Mouse (Mus musculus) macrophage (primary cell): ENCODE measurements around the gene Themis2. TPM values are rescaled to one million over a fixed set of nuclear protein-coding genes. Genes with fewer than 3 reads are reported as not detected.
"Not testable (repeated sequence)": the region's sequence is repeated elsewhere in the genome, so short reads cannot be mapped to it uniquely, and the experiment has no call there.

Experiments used
- H3K27ac ChIP-seq: fragments of 350-480 bp; formaldehyde crosslinking; 2 replicates; pipeline ENCODE4 v1.9.0; 2021
- H3K36me3 ChIP-seq: fragments of 350-480 bp; formaldehyde crosslinking; 2 replicates; pipeline ENCODE4 v1.9.0; 2021; ENCODE audit errors: inconsistent target
- H3K4me3 ChIP-seq: fragments of 350-480 bp; formaldehyde crosslinking; 2 replicates; pipeline ENCODE4 v1.9.0; 2021; ENCODE audit errors: inconsistent target
- H3K79me2 ChIP-seq: fragments of 350-480 bp; formaldehyde crosslinking; 2 replicates; pipeline ENCODE4 v1.9.0; 2021; ENCODE audit errors: inconsistent target
- WGBS: methylation state at CpG from one replicate; pipeline ENCODE4 v1.1.7; 2026; ENCODE audit warnings: inconsistent platforms; ENCODE audit not compliant: missing documents; 5-methylcytosine and 5-hydroxymethylcytosine counted together
- polyA plus RNA-seq: library from polyadenylated mRNA; stranded (reverse); fragments of 250-400 nt; gene quantifications from 3 replicates; pipeline ENCODE4 v1.2.4, GENCODE M21; 2018; ENCODE audit warnings: inconsistent platforms

Gene Themis2
- polyA plus RNA-seq, 1 experiment from 2014 or later: 207 TPM

- Histone ChIP-seq H3K27ac (0 out of 2 replicates have a peak within 1 kb of the TSS, but pooled peaks have one; percentile 10), H3K4me3 (peak within 1 kb of the TSS; percentile 46), H3K36me3 (no peaks in the 10 kb centered on the region), H3K79me2 (no peaks in the 10 kb centered on the region)
- 2% methylated on average over 22 of the region's 22 CpGs for WGBS
These were observed 39.2 kb downstream of the Themis2 start, which contains the start of gene Smpdl3b for GRCm38 (mm10) chr4:132756974-132757373. Smpdl3b (minus strand) TSS chr4:132757252.

DNA sequence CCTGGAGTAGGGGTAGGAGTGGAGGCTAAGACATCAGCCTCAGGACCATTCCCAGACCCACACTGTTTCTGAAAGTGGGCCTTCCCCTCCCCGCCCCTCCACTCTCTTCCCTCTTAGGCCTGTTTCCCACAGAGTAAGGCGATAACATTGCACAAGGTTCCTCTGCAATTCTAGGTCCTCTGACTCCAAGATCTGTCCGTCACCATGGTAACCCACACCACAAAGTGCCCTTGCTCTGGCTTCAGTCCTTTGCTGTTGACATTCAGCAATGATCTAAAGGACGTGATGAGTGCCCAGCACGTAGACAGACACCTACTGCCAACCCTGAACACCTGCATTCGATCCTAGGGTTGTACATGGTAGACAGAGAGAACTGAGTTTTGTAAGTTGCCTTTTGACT lies 43.2 kb downstream of the Themis2 start:
- H3K36me3 ChIP-seq: no peaks in the 10 kb centered on the region
- WGBS: 48% methylated on average over 6 of the region's 6 CpGs
- H3K4me3 ChIP-seq: no peak overlapping the region

DNA sequence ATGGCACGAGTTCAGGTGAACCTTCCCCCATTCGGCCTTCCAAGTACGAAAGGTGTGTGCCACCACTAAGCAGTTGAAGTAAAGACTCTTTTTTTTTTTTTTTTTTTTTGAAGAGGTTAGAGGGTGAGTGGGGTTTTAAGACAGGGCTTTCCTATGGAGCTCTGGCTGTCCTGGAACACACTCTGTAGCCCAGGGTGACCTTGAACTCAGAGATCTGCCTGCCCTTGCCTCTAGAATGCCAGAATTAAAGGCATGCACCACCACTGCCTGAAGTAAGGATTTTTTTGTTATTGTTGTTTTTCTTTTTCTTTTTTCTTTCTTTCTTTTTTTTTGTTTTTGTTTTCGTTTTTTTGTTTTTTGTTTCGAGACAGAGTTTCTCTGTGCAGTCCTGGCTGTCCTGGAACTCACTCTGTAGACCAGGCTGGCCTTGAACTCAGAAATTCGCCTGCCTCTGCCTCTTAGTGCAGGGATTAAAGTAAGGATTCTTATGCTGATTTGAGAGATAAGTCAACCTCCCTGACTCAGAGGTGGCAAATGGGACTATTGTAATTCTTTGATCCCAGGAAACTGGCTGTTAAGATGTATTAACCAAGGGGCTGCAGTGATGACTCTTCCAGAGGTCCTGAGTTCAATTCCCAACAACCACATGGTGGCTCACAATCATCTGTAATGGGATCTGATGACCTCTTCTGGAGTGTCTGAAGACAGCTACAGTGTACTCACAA lies 46.8 kb downstream of the Themis2 start:
- WGBS: 96% methylated on average over 5 of the region's 6 CpGs
- H3K4me3 ChIP-seq: no peak overlapping the region

More for the DNA sequence above, 43.2 kb downstream of the Themis2 start:
- Histone ChIP-seq H3K27ac (no peak overlapping the region), H3K79me2 (no peaks in the 10 kb centered on the region)

DNA sequence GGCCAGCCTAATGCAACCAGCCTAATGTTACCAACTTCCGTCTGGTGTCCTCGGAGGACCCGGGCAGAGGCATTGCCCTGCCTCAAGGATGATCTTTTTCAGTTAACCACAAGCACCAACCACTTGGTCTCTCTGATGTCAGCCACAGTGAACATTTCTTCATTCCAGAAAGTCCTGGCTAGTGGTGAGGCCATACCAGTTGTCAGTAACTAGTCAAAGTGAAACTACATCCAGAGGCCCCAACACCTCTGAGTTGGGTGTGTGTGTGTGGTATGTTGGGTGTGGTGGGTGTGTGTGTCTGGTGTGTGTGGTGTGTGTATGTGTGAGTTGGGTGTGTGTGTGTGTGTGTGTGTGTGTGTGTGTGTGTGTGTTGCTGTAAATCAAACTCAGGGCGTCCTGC lies 47.4 kb downstream of the Themis2 start:
- 33% methylated on average over 4 of the region's 4 CpGs for WGBS
- H3K36me3 ChIP-seq: no peaks in the 10 kb centered on the region
- H3K79me2 ChIP-seq: no peaks in the 10 kb centered on the region
- no peak overlapping the region for H3K4me3 ChIP-seq
- peak overlapping the region; percentile 86 for H3K27ac ChIP-seq

More for the DNA sequence above, 46.8 kb downstream of the Themis2 start:
- H3K36me3 ChIP-seq: no peaks in the 10 kb centered on the region
- no peak overlapping the region; the same call in 1 of the 2 replicates for H3K27ac ChIP-seq
- H3K79me2 ChIP-seq: no peaks in the 10 kb centered on the region

- H3K36me3 ChIP-seq: no peaks in the 10 kb centered on the region
- peak overlapping the region; percentile 86 for H3K27ac ChIP-seq
- H3K4me3 ChIP-seq: peak overlapping the region; percentile 37
- H3K79me2 ChIP-seq: no peaks in the 10 kb centered on the region
- 8% methylated on average over 9 of the region's 9 CpGs for WGBS
These were observed 48.4 kb downstream of the Themis2 start for GRCm38 (mm10) chr4:132747664-132748259.

DNA sequence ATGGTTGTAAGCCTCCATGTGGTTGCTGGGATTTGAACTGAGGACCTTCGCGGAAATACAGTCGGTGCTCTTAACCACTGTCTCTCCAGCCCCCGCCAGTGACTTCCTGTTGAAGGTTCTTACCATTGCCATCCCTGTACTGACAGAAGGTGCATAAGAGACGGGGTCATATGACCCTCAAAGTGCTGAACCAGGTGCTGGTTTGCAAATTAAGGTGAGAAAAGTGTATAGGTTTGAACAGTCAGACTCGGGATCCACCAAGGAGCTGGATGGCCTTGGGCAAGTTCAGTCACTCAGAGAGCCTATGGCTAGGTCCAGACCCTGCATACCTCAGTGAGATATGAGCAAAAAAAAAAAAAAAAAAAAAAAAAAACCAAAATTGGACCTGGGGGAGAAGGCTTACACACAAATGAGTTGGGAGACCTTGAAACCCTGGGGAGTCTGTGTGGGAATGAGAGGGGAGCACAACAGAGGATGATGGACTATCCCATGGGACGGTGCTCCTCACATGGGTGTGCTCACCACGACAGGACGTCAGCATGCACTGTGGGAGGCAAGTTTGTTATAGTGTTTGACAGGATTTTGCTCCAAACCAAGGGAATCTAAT lies 49.2 kb downstream of the Themis2 start:
- Histone ChIP-seq H3K27ac (peak overlapping the region; percentile 86), H3K4me3 (peak overlapping the region; percentile 37; the same call in 1 of the 2 replicates), H3K36me3 (no peaks in the 10 kb centered on the region), H3K79me2 (no peaks in the 10 kb centered on the region)
- WGBS: 71% methylated on average over 9 of the region's 9 CpGs

GRCm38 (mm10) chr4:132743992-132744911 lies 51.9 kb downstream of the Themis2 start:
- no peaks in the 10 kb centered on the region for H3K79me2 ChIP-seq
- H3K36me3 ChIP-seq: no peaks in the 10 kb centered on the region
- 90% methylated on average over 11 of the region's 11 CpGs for WGBS
- H3K27ac ChIP-seq: no peak overlapping the region
- no peak overlapping the region for H3K4me3 ChIP-seq

DNA sequence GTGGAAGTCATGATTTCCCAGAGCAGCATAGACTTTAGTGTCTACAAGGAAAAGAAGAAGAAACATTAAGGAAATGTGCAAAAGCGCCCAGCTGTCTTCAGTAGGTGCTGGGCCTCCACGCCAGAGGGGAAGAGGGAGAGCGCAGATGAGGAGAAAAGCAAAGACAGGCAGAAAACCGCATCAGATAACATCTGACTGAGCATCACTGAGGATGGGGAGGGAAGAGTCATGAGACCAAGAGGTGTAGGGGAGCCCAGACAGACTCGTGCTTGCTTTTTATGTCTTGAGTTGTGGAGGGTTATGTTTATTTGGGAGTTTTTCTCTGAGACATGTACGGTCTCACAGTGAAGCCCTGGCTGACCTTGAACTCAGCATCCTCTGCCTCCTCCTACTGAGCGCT lies 54.7 kb downstream of the Themis2 start:
- Histone ChIP-seq H3K79me2 (no peaks in the 10 kb centered on the region), H3K36me3 (no peaks in the 10 kb centered on the region), H3K27ac (no peak overlapping the region), H3K4me3 (no peak overlapping the region)
- WGBS: 90% methylated on average over 7 of the region's 7 CpGs

GRCm38 (mm10) chr4:132737154-132737553 lies 59.0 kb downstream of the Themis2 start:
- 84% methylated on average over 9 of the region's 9 CpGs for WGBS

DNA sequence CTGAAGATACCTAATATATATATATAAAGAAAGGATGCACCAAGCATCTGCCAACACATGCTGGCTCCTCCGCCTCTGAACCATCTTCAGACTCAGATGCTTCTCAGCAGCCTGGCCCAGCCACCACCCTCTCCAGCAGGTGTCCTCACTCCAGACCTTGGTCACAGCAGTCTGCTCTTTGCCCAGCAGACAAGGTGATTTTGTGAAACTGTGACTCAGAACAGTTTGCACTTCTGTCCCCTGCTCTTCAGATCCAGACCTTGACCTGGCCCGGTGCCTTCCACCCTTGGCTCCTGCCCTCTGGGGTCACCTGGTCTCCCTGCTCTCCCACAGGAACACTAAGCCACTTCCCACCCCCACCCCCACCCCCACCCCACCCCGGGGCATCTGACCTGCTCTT lies 60.3 kb downstream of the Themis2 start:
- H3K36me3 ChIP-seq: no peaks in the 10 kb centered on the region
- WGBS: 100% methylated on average over 1 of the region's 3 CpGs
- no peak overlapping the region for H3K4me3 ChIP-seq
- no peak overlapping the region for H3K27ac ChIP-seq
- H3K79me2 ChIP-seq: no peaks in the 10 kb centered on the region

More at GRCm38 (mm10) chr4:132737154-132737553, 59.0 kb downstream of the Themis2 start:
- H3K36me3 ChIP-seq, H3K79me2 ChIP-seq, H3K27ac ChIP-seq, H3K4me3 ChIP-seq: not testable (repeated sequence)

DNA sequence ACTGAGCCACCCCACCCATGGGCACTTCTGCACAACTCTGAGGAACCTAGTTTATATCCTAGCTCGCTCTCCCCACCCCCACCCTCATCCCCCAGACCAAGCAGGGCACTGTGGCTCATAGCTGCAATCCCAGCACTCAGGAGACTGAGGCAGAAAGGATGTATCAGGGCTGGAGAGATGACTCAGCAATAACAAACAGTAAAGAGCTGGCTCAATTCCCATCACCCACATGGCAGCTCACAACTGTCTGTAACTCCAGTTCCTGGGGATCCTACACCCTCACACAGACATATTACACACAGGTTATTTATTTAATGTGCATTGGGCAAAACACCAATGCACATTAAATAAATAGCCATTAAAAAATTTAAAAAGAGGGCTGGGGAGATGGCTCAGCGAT lies 60.8 kb downstream of the Themis2 start:
- WGBS: 78% methylated on average over 2 of the region's 2 CpGs
- no peaks in the 10 kb centered on the region for H3K36me3 ChIP-seq
- H3K79me2 ChIP-seq: no peaks in the 10 kb centered on the region
- H3K4me3 ChIP-seq: no peak overlapping the region
- H3K27ac ChIP-seq: no peak overlapping the region

- Histone ChIP-seq H3K36me3 (no peaks in the 10 kb centered on the region), H3K4me3 (no peak overlapping the region), H3K79me2 (no peaks in the 10 kb centered on the region), H3K27ac (no peak overlapping the region)
- WGBS: 100% methylated on average over 2 of the region's 2 CpGs
These were observed 61.4 kb downstream of the Themis2 start for GRCm38 (mm10) chr4:132734766-132735165.

- H3K36me3 ChIP-seq: no peaks in the 10 kb centered on the region
- H3K79me2 ChIP-seq: no peaks in the 10 kb centered on the region
- no peak overlapping the region for H3K4me3 ChIP-seq
- 91% methylated on average over 25 of the region's 25 CpGs for WGBS
- peak overlapping the region; percentile 48 for H3K27ac ChIP-seq
These were observed 63.0 kb downstream of the Themis2 start for GRCm38 (mm10) chr4:132733071-132733770.
